Mouse (Mus musculus) forebrain, embryonic 14.5 days (tissue): ENCODE measurements around the gene Gm10382. TPM values are rescaled to one million over a fixed set of nuclear protein-coding genes. Genes with fewer than 3 reads are reported as not detected.

ENCODE experiments used
- ATAC-seq: fragments of 200-750 bp; cut with Nextera tagmentation; 2 replicates; pipeline ENCODE4 v1.8.0; 2017; ENCODE audit warnings: mild to moderate bottlenecking, moderate library complexity
- DNase-seq: peaks from one replicate; pipeline ENCODE4 v3.0.0-alpha.2; 2015; ENCODE audit warnings: low spot score
- H3K27ac ChIP-seq: fragments of 300-500 bp; sonication (generic); 2 replicates; pipeline ENCODE4 v1.5.1; 2014; ENCODE audit warnings: low read depth, mild to moderate bottlenecking, control low read depth, low read length, moderate library complexity
- H3K27me3 ChIP-seq: fragments of 300-500 bp; sonication (generic); replicated peaks from 2 replicates; pipeline ENCODE4 v1.6.1; 2014; ENCODE audit warnings: low read length, control low read depth, mixed read lengths; ENCODE audit not compliant: control insufficient read depth, insufficient read depth
- H3K36me3 ChIP-seq: fragments of 300-500 bp; sonication (generic); 2 replicates; pipeline ENCODE4 v1.6.1; 2014; ENCODE audit warnings: low read length, control low read depth; ENCODE audit not compliant: control insufficient read depth, insufficient read depth
- H3K4me1 ChIP-seq: fragments of 300-500 bp; sonication (generic); 2 replicates; pipeline ENCODE4 v1.6.1; 2014; ENCODE audit warnings: antibody characterized with exemption, low read length, control low read depth; ENCODE audit not compliant: control insufficient read depth, insufficient read depth
- H3K4me2 ChIP-seq: fragments of 300-500 bp; sonication (generic); 2 replicates; pipeline ENCODE4 v1.6.1; 2014; ENCODE audit warnings: mild to moderate bottlenecking, control low read depth, low read length
- H3K4me3 ChIP-seq: fragments of 300-500 bp; sonication (generic); 2 replicates; pipeline ENCODE4 v1.5.1; 2014; ENCODE audit warnings: low read depth, low read length, control low read depth
- H3K9ac ChIP-seq: fragments of 300-500 bp; sonication (generic); 2 replicates; pipeline ENCODE4 v1.6.1; 2014; ENCODE audit warnings: mild to moderate bottlenecking, low read length, control low read depth, moderate library complexity
- H3K9me3 ChIP-seq: fragments of 300-500 bp; sonication (generic); replicated peaks from 2 replicates; pipeline ENCODE4 v1.6.1; 2016; ENCODE audit warnings: low read length, control low read depth, mixed read lengths; ENCODE audit not compliant: control insufficient read depth
- WGBS: fragments of 180-500 bp; shearing (Covaris S2); extraction: QIAGEN DNeasy Blood & Tissue Kit; methylation state at CpG from one replicate; pipeline ENCODE4 v1.1.7; 2014; 5-methylcytosine and 5-hydroxymethylcytosine counted together
- polyA plus RNA-seq: library from polyadenylated mRNA; unstranded; fragments of >200 nt; fragmentation: Nextera tagmentation; extraction: Ambion mirVana; gene quantifications from 2 replicates; pipeline ENCODE4 v1.2.1, GENCODE M21; 2014

Gm10382 gene
- polyA plus RNA-seq, 1 experiment from 2014 or later: 0.33 TPM

DNA sequence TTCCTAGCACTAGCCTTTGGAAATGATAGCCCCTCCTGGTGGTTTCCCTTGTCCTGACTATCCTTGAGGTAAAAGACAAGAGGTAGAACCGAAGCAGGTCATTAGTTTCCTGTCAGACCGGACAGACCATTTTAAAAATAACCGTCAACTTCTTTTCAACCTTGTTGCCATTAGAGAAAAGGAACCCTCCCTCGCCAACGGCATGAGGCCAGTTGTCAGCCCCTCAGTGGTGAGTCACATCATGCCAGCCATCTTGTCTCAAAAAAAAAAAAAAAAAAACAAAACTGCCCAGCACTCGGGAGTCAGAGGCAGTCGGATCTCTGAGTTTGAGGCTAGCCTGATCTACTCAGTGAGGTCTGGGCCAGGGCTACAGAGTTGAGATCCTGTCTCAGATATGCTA is 11.8 kb downstream of the Gm10382 start:
- no peaks in the 10 kb centered on the region for H3K9me3 ChIP-seq
- WGBS: 66% methylated on average over 7 of the region's 7 CpGs
- no peak overlapping the region for H3K4me3 ChIP-seq
- H3K36me3 ChIP-seq: no peaks in the 10 kb centered on the region
- H3K9ac ChIP-seq: no peak overlapping the region
- ATAC-seq (no peak), DNase-seq (no peak)
- no peak overlapping the region for H3K4me2 ChIP-seq
- H3K4me1 ChIP-seq: no peaks in the 10 kb centered on the region
- H3K27ac ChIP-seq: no peak overlapping the region
- no peaks in the 10 kb centered on the region for H3K27me3 ChIP-seq

DNA sequence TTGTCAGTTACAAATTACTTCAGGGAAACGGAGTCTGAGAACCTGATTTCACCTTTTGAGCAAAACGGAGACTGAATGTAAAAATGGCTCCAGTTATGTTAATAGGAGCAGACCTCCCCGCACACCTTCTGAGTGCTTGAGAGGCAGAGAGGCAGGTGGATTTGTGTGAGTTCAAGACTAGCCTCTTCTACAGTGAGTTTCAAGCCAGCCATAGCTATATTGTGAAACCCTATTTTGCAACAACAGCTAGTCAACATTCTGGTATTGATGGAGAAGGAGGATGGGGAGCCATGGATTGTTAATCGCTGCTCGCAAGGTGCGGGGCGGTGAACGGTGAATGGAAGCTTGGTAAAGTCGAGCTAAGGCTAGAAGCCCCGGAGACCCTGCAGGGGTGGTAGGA is 13.4 kb downstream of the Gm10382 start:
- no peaks in the 10 kb centered on the region for H3K9me3 ChIP-seq
- no peak overlapping the region for H3K4me3 ChIP-seq
- H3K4me1 ChIP-seq: 0 out of 2 replicates have a peak, but pooled peaks cover 7% of the 10 kb centered on the region
- no peaks in the 10 kb centered on the region for H3K27me3 ChIP-seq
- 54% methylated on average over 10 of the region's 10 CpGs for WGBS
- no peak overlapping the region for H3K4me2 ChIP-seq
- no peaks in the 10 kb centered on the region for H3K36me3 ChIP-seq
- H3K27ac ChIP-seq: no peak overlapping the region
- ATAC-seq (no peak), DNase-seq (no peak)
- no peak overlapping the region for H3K9ac ChIP-seq

DNA sequence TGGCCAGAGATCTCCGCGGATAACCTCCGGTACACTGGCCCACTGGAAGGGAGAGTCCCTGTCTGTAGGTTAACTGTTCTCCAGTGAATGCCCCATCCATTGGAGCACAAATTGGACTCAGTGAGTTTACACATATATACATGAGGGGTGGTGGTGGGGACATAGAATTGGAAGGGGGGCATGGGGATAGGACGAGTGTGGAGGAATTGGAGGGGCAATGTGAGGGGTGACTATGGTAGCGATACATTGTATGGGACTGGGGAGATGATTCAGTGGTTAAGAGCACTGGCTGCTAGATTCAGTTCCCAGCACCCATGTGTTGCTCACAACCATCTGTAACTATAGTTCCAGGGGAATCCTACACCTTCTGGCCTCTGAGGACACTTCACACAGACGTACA is 13.9 kb downstream of the Gm10382 start:
- no peaks in the 10 kb centered on the region for H3K9me3 ChIP-seq
- no peak overlapping the region for H3K4me3 ChIP-seq
- no peak overlapping the region for H3K27ac ChIP-seq
- H3K36me3 ChIP-seq: no peaks in the 10 kb centered on the region
- H3K4me1 ChIP-seq: 0 out of 2 replicates have a peak, but pooled peaks cover 7% of the 10 kb centered on the region
- no peak for DNase-seq
- no peak overlapping the region for H3K4me2 ChIP-seq
- ATAC-seq: no peak
- no peak overlapping the region for H3K9ac ChIP-seq
- H3K27me3 ChIP-seq: no peaks in the 10 kb centered on the region
- WGBS: 58% methylated on average over 6 of the region's 6 CpGs

DNA sequence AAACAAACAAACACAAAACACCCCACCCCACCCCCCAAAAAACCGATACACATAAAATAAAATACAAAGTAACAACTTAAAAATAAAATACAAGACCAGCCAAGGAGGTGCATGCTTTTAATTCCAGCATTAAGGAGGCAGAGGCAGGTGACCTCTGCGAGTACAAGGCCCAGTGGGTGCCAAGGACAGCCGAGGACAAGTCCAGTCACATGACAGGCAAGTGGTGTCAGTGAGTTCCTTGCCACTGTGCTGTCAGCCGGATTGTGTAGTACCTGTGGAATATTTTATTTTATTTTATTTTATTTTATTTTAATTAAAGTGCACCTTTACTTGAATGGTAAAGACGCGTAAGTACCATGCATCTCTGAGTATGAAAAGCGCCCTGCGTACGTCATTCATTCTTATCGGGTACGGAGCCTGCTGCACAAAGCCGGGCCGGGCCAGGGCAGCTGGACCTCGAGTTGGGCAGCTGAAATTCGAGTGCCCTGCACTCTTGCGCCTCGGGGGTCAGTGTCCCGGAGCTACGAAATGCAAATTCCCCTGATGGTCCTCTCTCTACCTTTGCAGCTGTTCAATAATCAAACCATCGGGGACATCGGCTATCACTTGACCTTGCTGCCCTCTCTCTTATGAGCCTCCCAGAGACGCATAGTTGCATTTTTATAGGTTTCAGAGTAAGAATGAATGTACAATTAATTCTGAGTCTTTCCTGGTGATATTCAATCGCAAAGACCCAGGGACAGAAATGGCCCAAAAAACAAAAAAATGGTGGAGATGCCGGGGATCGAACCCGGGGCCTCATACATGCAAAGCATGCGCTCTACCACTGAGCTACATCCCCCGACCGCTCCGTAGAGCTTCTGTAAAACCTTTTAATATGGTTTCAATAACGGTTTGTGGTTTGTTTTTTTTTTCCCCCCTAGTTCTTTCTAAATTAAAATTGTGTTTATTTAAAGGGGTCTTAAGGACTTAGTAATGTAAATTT is 14.7 kb downstream of the Gm10382 start:
- DNase-seq (peak; percentile 87), ATAC-seq (peak; percentile 44)
- WGBS: 13% methylated on average over 31 of the region's 31 CpGs
- no peak overlapping the region for H3K27ac ChIP-seq
- H3K36me3 ChIP-seq: no peaks in the 10 kb centered on the region
- H3K4me2 ChIP-seq: peak overlapping the region; percentile 36
- H3K4me3 ChIP-seq: peak overlapping the region; percentile 16
- H3K9me3 ChIP-seq: no peaks in the 10 kb centered on the region
- peak overlapping the region; percentile 2; the same call in 1 of the 2 replicates for H3K9ac ChIP-seq
- H3K4me1 ChIP-seq: 0 out of 2 replicates have a peak, but pooled peaks cover 7% of the 10 kb centered on the region
- no peaks in the 10 kb centered on the region for H3K27me3 ChIP-seq

DNA sequence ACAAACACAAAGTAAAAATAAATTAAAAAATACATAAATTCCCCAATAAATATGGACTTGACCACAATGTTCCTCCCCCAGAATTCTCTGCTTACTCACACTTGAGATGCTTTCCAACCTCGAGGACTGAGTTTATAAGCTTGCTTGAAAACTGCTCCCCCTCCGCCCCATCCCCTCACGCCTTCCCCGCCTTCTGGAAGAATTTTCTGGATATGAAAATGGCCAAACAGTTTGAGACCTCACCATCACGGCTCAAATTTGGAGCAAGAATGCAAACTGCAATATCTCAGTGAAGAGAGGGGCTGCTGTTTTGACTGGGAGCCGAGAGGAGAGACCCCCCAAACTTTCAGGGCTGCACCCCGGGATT is 15.4 kb downstream of the Gm10382 start:
- WGBS: under 1% methylated on average over 7 of the region's 7 CpGs
- no peaks in the 10 kb centered on the region for H3K27me3 ChIP-seq
- H3K4me3 ChIP-seq: peak overlapping the region; percentile 48
- peak overlapping the region; percentile 87 for H3K27ac ChIP-seq
- ATAC-seq (no peak), DNase-seq (peak; percentile 51)
- H3K9me3 ChIP-seq: no peaks in the 10 kb centered on the region
- peak overlapping the region; percentile 49 for H3K4me2 ChIP-seq
- peak overlapping the region; percentile 62 for H3K9ac ChIP-seq
- H3K4me1 ChIP-seq: 0 out of 2 replicates have a peak, but pooled peaks cover 7% of the 10 kb centered on the region
- H3K36me3 ChIP-seq: no peaks in the 10 kb centered on the region

DNA sequence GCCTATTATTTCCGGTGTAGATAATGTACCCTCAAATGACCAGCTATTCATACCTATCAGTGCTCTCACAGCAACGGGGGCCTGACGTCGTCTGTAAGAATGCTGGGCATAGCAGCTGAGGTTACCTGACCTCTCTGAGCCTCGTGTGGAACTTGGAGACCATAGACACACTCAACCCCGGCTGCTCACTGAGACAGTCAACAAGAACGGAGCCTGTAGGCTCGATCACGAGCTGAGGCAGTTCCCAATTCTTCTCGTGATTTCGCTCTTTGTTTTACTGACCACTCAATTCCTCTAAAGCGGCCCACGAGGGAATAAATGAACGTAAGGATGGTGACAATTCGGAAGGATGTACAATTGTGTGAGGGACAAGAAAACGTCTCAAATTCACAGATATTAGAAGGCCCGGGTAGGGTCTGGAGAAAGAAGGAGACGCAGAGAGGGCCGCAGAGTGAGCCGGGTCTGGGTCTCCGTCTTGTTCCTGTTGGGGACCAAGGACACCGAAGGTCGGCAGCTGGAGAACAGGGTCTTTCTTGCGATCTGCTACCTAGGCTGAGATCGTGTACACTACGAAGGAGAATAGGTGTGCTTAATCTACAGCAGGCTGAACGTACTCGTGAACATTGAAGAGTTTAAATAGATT is 15.9 kb downstream of the Gm10382 start:
- Histone ChIP-seq H3K27ac (peak overlapping the region; percentile 87), H3K4me1 (0 out of 2 replicates have a peak, but pooled peaks cover 7% of the 10 kb centered on the region), H3K4me3 (peak overlapping the region; percentile 48), H3K4me2 (peak overlapping the region; percentile 49), H3K27me3 (no peaks in the 10 kb centered on the region), H3K36me3 (no peaks in the 10 kb centered on the region), H3K9me3 (no peaks in the 10 kb centered on the region), H3K9ac (peak overlapping the region; percentile 62)
- under 1% methylated on average over 28 of the region's 28 CpGs for WGBS
- peak; percentile 80 for DNase-seq
- ATAC-seq: peak; percentile 24

DNA sequence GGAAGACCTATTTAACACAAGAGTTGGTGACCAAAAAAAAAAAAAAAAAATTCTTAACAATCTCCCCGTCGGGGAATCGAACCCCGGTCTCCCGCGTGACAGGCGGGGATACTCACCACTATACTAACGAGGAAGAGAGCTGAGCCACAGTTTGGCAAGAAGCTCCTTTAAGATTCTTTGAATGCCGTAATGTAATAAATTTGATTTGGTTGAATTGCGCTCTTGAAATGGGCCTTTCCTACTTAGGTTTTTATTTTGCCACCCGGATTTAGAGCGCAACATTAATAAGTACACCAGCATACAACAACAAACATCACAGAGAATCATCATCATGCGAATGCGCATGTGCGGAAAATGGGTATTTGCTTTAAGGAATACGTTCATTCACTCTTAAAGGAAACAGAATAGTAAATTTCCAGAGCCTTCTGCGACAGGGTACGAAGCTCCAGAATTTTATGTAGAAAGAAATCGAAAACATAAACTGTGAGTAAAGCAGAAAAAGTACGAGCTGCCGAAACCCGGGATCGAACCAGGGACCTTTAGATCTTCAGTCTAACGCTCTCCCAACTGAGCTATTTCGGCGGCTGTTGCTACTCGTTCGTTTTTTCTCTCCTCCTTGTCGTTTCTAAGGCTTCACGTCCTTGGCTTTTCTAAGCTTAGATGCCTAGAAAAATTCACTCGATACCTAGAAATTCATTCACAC is 16.6 kb downstream of the Gm10382 start:
- peak overlapping the region; percentile 71 for H3K4me2 ChIP-seq
- peak; percentile 68 for ATAC-seq
- H3K27me3 ChIP-seq: no peaks in the 10 kb centered on the region
- peak overlapping the region; percentile 70 for H3K9ac ChIP-seq
- WGBS: under 1% methylated on average over 31 of the region's 31 CpGs
- H3K27ac ChIP-seq: peak overlapping the region; percentile 87
- H3K36me3 ChIP-seq: no peaks in the 10 kb centered on the region
- peak overlapping the region; percentile 48 for H3K4me3 ChIP-seq
- peak; percentile 96 for DNase-seq
- H3K4me1 ChIP-seq: 0 out of 2 replicates have a peak, but pooled peaks cover 7% of the 10 kb centered on the region
- H3K9me3 ChIP-seq: no peaks in the 10 kb centered on the region

GRCm38 (mm10) chr5:125406322-125407016 is 17.3 kb downstream of the Gm10382 start:
- no peaks in the 10 kb centered on the region for H3K36me3 ChIP-seq

More at GRCm38 (mm10) chr5:125406322-125407016, 17.3 kb downstream of the Gm10382 start:
- Histone ChIP-seq H3K4me1 (0 out of 2 replicates have a peak, but pooled peaks cover 7% of the 10 kb centered on the region), H3K4me2 (peak overlapping the region; percentile 71), H3K9me3 (no peaks in the 10 kb centered on the region), H3K27me3 (no peaks in the 10 kb centered on the region), H3K27ac (peak overlapping the region; percentile 86), H3K9ac (peak overlapping the region; percentile 70), H3K4me3 (peak overlapping the region; percentile 48)
- ATAC-seq (peak; percentile 40; the same call in 1 of the 2 replicates), DNase-seq (peak; percentile 65)
- WGBS: 1% methylated on average over 20 of the region's 20 CpGs
